Mouse (Mus musculus) liver, embryonic 14.5 days (tissue): Measurements from ENCODE around the gene Pih1d3. TPM values are rescaled to one million over a fixed set of nuclear protein-coding genes. Genes with fewer than 3 reads are reported as not detected.

ENCODE experiments used
- ATAC-seq: fragments of 200-750 bp; cut with Nextera tagmentation; 2 replicates; pipeline ENCODE4 v1.8.0; 2017; ENCODE audit warnings: moderate number of reproducible peaks, mild to moderate bottlenecking, moderate library complexity; ENCODE audit not compliant: insufficient read depth
- DNase-seq, 3 experiments: peaks; one replicate each; pipeline ENCODE4 v3.0.0-alpha.2; 2012 to 2013; ENCODE audit warnings: low read depth in 3 of 3, low spot score in 3 of 3
- H3K27ac ChIP-seq: fragments of 300-500 bp; sonication (generic); 2 replicates; pipeline ENCODE4 v1.5.1; 2014; ENCODE audit warnings: moderate library complexity, mild to moderate bottlenecking, control low read depth, inconsistent platforms
- H3K27me3 ChIP-seq: fragments of 300-500 bp; sonication (generic); 2 replicates; pipeline ENCODE4 v1.6.1; 2014; ENCODE audit warnings: mild to moderate bottlenecking, low read length, moderate library complexity; ENCODE audit not compliant: control insufficient read depth, insufficient read depth
- H3K36me3 ChIP-seq: fragments of 300-500 bp; sonication (generic); replicated peaks from 2 replicates; pipeline ENCODE4 v1.6.1; 2014; ENCODE audit warnings: low read depth; ENCODE audit not compliant: control insufficient read depth, insufficient read depth
- H3K4me1 ChIP-seq, 2 experiments: fragments of 200-500 bp in 1 of 2; fragments of 300-500 bp in 1 of 2; sonication (generic) in 1 of 2; replicated peaks; 2 replicates each; pipeline ENCODE4 v1.6.1; 2012 to 2014; ENCODE audit warnings: antibody characterized with exemption in 1 of 2, inconsistent platforms in 1 of 2, low read length in 1 of 2; ENCODE audit not compliant: control insufficient read depth in 2 of 2, insufficient read depth in 2 of 2
- H3K4me2 ChIP-seq: fragments of 300-500 bp; sonication (generic); 2 replicates; pipeline ENCODE4 v1.6.1; 2014; ENCODE audit warnings: low read depth, mild to moderate bottlenecking, control low read depth, moderate library complexity
- H3K4me3 ChIP-seq, 2 experiments: fragments of 200-500 bp in 1 of 2; fragments of 300-500 bp in 1 of 2; sonication (generic) in 1 of 2; 2 replicates each; pipeline ENCODE4 v1.5.1; 2012 to 2014; ENCODE audit warnings: low read depth in 2 of 2, low read length in 2 of 2, mild to moderate bottlenecking in 2 of 2, control low read depth in 1 of 2, inconsistent platforms in 1 of 2, moderate library complexity in 1 of 2; ENCODE audit not compliant: insufficient read depth in 1 of 2
- H3K9ac ChIP-seq: fragments of 300-500 bp; sonication (generic); replicated peaks from 2 replicates; pipeline ENCODE4 v1.6.1; 2014; ENCODE audit warnings: mild to moderate bottlenecking, control low read depth, moderate library complexity
- H3K9me3 ChIP-seq: fragments of 300-500 bp; sonication (generic); 2 replicates; pipeline ENCODE4 v1.6.1; 2016; ENCODE audit warnings: low read length, mixed read lengths; ENCODE audit not compliant: control insufficient read depth
- CTCF ChIP-seq: IDR thresholded peaks from 2 replicates; pipeline ENCODE4 v1.5.1; 2016; ENCODE audit warnings: antibody characterized with exemption, low read depth, control low read depth
- EP300 ChIP-seq: IDR thresholded peaks from 2 replicates; pipeline ENCODE4 v1.6.1; 2016; ENCODE audit warnings: antibody characterized with exemption, low read depth
- WGBS: fragments of 180-500 bp; shearing (Covaris S2); extraction: QIAGEN DNeasy Blood & Tissue Kit; methylation state at CpG from one replicate; pipeline ENCODE4 v1.1.7; 2014; ENCODE audit not compliant: insufficient replicate concordance; 5-methylcytosine and 5-hydroxymethylcytosine counted together
- polyA plus RNA-seq, 2 experiments: library from polyadenylated mRNA; depleted of rRNA in 1 of 2; stranded (reverse) in 1 of 2; unstranded in 1 of 2; fragments of >200 nt; fragmentation: Nextera tagmentation in 1 of 2; extraction: Ambion mirVana in 1 of 2; gene quantifications; 2 replicates each; pipeline versions ENCODE4 v1.2.1 to v1.2.3; 2012 to 2014

The Pih1d3 gene
- polyA plus RNA-seq (2012; rRNA removed): not detected in 2 replicates
- not detected in 2 replicates for polyA plus RNA-seq (2014; fragmentation: Nextera tagmentation; extraction: Ambion mirVana)

DNA sequence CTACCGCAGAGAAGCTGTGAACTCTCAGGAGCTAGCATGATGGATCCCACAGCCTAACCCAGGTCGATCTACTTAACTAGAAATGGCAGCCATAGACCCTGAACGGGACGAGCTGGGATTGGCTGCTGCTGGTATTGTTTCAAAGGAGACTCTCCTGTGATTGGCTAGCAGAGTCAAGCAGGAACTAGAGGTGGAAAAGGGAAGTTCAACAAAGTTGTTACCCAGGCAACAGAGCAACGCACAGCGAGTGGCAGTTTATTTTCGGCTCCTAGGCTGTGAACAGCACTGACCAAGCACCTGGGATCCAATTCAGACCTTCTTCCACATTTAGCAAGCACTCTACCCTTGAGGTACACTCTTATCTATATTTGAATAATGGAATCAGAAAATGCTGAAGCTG lies at the start of gene Pih1d3, which contains the start of gene 4931428L18Rik:
TSS of gene Pih1d3 (plus strand) at position 275 of the 400 bp plus-strand sequence.
TSS of gene 4931428L18Rik (minus strand) at position 121 of the 400 bp plus-strand sequence.
- no peak within 1 kb of the TSS for H3K9ac ChIP-seq
- H3K4me2 ChIP-seq: no peak within 1 kb of the TSS
- H3K27ac ChIP-seq: no peak within 1 kb of the TSS
- no peak for DNase-seq
- no peak for ATAC-seq
- no peaks in the 10 kb centered on the region for H3K36me3 ChIP-seq
- no peak for TF ChIP-seq EP300
- TF ChIP-seq CTCF: no peak
- H3K4me3 ChIP-seq: no peak within 1 kb of the TSS
- WGBS: 49% methylated on average over 7 of the region's 7 CpGs
- no peaks in the 10 kb centered on the region for H3K4me1 ChIP-seq
- H3K27me3 ChIP-seq: no peaks in the 10 kb centered on the region
- H3K9me3 ChIP-seq: no peaks in the 10 kb centered on the region

DNA sequence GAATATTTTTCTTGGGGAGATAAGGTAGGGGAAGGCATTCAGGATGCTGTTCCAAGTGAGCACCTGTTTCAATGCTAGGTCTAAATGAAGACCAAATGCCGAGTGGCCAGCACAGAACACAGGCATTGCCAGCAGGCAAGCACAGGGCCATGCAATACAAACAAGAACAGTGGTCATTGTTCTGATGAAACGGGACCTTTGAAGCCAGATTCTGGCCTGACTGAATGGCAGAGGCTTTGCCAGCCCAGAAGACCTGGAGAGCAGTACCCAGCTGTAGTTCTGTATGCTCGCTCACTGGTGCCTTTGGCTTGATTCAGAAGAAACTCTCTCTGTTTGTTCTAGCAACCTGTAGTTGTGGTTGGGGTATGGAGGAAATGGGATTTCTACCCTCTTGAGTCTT lies 47.2 kb upstream of the Pih1d3 start:
- Histone ChIP-seq H3K9me3 (no peaks in the 10 kb centered on the region), H3K27me3 (no peaks in the 10 kb centered on the region), H3K9ac (no peak overlapping the region), H3K27ac (no peak overlapping the region), H3K36me3 (no peaks in the 10 kb centered on the region), H3K4me1 (no peaks in the 10 kb centered on the region), H3K4me2 (no peak overlapping the region), H3K4me3 (no peak overlapping the region)
- ATAC-seq: no peak
- 46% methylated on average over 3 of the region's 3 CpGs for WGBS
- no peak for TF ChIP-seq EP300
- TF ChIP-seq CTCF: no peak
- DNase-seq: no peak

DNA sequence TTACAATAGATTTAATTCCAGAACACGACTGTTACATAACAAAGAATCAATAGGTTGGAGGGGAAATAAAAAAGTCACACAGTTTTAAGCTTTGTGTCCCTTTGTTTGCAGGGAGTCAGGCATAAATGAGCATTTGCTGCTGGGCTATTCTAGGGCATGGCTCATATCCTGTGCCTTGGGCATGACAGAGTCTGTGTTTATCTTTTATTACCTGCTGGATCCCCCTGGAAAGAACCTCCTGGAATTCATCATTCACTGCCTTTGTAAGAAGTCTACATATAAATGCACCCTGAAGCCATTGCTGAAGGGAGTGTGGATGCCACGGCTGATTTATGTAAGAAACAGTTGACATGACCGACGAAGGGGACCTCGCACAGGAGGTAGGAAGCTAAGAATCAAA lies 46.5 kb upstream of the Pih1d3 start, which contains the start of gene Lgsn:
TSS of gene Lgsn (plus strand) at position 301 of the 400 bp plus-strand sequence.
- no peak within 1 kb of the TSS for H3K4me2 ChIP-seq
- H3K4me3 ChIP-seq: no peak within 1 kb of the TSS
- no peak within 1 kb of the TSS for H3K27ac ChIP-seq
- TF ChIP-seq EP300: no peak
- no peak for TF ChIP-seq CTCF
- DNase-seq (no peak), ATAC-seq (no peak)
- no peaks in the 10 kb centered on the region for H3K4me1 ChIP-seq
- H3K9ac ChIP-seq: no peak within 1 kb of the TSS
- no peaks in the 10 kb centered on the region for H3K27me3 ChIP-seq
- WGBS: 71% methylated on average over 5 of the region's 5 CpGs
- no peaks in the 10 kb centered on the region for H3K9me3 ChIP-seq
- no peaks in the 10 kb centered on the region for H3K36me3 ChIP-seq

DNA sequence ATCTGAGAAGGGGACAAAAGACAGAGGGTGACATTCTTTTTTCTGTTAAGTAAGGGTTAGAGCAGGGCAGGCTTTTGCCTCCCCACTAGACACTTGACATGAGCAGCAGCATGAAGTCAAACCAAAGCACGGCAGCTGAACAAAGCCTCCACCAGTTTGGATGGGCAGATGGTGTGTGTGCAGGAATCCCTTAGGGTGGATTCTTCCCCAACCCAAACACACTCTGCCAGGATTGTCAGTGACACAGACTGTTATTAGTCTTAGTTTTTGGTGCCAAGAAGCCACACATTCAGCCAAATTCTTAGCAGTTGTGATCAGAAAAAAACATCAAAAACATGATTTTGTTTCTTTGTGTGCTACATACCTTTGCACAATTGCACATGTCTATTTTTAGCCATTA lies 44.4 kb upstream of the Pih1d3 start:
- no peak for TF ChIP-seq EP300
- TF ChIP-seq CTCF: no peak
- 59% methylated on average over 1 of the region's 1 CpGs for WGBS
- no peak for DNase-seq

DNA sequence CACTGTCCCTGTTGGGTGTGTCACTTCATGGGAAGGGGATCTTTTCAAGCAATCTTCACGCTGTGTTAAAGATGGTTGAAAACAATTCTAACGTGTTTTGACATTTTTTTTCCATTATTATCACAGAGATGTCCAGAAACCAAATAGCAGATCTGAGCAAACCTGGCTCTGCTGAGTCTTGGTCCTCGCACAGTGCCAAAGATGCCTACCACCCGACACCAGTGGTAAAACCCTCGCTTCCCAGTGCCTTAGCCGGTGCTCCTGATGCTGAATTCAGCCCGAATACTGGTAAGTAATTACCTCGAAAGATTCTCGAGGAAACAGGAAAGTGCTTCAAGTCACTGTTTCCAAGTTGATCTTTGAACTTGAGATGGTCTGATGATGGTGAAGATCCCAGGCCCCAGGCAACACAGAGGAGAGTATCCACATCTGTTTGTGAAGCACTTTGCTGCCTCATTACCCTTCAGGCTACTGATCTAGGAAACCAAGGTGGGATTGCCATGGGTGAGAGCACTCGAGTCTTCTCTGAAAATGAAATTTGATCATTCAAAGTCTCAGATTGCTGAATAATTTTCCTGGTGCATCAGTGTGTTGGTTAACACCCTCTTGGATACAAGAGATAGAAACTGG lies 32.3 kb upstream of the Pih1d3 start:
- no peaks in the 10 kb centered on the region for H3K27me3 ChIP-seq
- H3K27ac ChIP-seq: no peak overlapping the region
- no peak for DNase-seq
- ATAC-seq: no peak
- WGBS: 43% methylated on average over 10 of the region's 10 CpGs
- no peaks in the 10 kb centered on the region for H3K36me3 ChIP-seq
- no peak overlapping the region for H3K4me2 ChIP-seq
- no peaks in the 10 kb centered on the region for H3K9me3 ChIP-seq
- TF ChIP-seq CTCF: no peak
- TF ChIP-seq EP300: no peak
- H3K4me3 ChIP-seq: no peak overlapping the region
- H3K9ac ChIP-seq: no peak overlapping the region
- no peaks in the 10 kb centered on the region for H3K4me1 ChIP-seq

More for the DNA sequence above, 44.4 kb upstream of the Pih1d3 start:
- Histone ChIP-seq H3K9ac (no peak overlapping the region), H3K27ac (no peak overlapping the region), H3K4me3 (no peak overlapping the region), H3K9me3 (no peaks in the 10 kb centered on the region), H3K4me2 (no peak overlapping the region), H3K27me3 (no peaks in the 10 kb centered on the region), H3K4me1 (no peaks in the 10 kb centered on the region), H3K36me3 (no peaks in the 10 kb centered on the region)
- no peak for ATAC-seq
